Mouse (Mus musculus) cerebellum, adult 2 months (tissue): ENCODE measurements at regions not wholly inside any gene's neighbourhood (a gene's known extent, or its start where the extent isn't known, plus 50 kb on each side); places are given as distances from the start of the nearest gene placed in this dataset.

Experiments
- CTCF ChIP-seq: fragments of 200-500 bp; IDR thresholded peaks from 2 replicates; pipeline ENCODE4 v1.5.1; 2011; ENCODE audit warnings: low read depth, mild to moderate bottlenecking, control low read depth, low read length, moderate library complexity, borderline replicate concordance; ENCODE audit not compliant: insufficient read depth
- POLR2A ChIP-seq: fragments of 200-500 bp; IDR thresholded peaks from 2 replicates; pipeline ENCODE4 v1.6.1; 2011; ENCODE audit warnings: low read length, control low read depth, borderline replicate concordance; ENCODE audit not compliant: insufficient read depth

GRCm38 (mm10) chr9:117729366-117729765 lies 99.7 kb upstream of the Rbms3 start:
- TF ChIP-seq POLR2A (no peak), CTCF (no peak)
